Mouse (Mus musculus): ENCODE data around the gene Mlh1.

Gene Mlh1

DNA sequence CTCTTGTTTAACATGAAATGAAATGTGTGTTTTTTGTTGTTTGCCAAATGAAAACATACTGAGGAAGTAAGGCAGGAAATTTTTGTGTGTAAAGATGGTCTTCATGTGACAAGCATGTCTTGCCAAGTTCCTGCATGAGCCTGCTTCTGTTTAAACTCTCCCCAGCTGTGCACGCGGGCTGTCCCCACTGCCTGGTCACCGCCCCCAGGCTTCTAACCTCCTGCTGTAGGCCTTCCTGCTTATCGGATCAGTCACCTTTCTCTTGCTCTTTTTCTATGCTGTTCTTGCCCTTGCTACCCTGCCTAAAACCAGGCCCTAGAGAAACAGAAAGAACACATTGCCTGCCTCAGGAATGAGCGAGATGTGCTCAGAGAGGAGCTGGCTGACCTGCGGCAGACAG is 58.1 kb downstream of the Mlh1 start:
- DNase-seq (ENCODE audit: low spot score in 2 of 2), result peak; percentile 12 to 20

DNA sequence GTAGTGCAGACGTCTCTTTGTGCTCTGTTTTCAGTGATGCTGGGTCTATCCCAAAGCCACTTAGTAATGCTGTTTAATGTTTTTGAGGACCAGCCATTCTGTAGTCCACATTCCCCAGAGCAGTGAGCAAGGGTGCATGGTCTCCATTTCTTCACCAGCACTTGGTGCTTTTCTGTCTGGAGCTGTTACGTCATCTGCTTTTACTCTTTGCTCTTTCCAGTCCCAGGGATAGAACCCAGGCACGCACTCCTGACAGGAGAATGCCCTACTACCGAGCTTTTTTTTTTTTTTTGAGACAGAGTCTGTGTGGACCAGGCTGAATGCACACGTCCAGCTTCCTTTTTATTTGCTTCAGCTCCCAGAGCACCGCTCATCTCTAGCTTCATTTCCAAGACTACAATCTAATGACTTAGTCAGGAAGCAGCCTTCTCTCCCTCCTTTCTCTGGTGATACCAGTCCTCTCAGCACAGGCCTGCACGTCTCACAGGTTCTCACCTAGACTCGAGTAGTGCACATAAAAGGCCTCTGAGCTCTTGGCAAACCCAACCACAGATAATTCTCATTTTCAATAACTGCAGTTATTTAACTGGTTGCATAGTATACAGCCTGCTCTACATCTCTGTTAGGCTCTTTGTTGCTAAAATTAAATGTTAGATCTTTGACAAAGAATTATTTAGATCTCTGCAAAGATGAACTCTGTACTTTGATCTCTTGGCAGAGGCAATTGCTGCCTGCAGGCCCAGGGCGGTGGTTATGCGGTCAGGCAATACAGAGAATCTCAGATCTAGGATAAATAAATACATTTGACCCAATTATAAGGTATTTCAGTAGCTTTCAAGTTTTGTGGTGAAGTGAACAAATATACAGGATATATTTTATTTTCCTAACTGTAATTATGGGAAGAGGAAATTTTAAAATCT is 60.2 kb downstream of the Mlh1 start:
- no peak for DNase-seq (ENCODE audit: low spot score in 2 of 2)

DNA sequence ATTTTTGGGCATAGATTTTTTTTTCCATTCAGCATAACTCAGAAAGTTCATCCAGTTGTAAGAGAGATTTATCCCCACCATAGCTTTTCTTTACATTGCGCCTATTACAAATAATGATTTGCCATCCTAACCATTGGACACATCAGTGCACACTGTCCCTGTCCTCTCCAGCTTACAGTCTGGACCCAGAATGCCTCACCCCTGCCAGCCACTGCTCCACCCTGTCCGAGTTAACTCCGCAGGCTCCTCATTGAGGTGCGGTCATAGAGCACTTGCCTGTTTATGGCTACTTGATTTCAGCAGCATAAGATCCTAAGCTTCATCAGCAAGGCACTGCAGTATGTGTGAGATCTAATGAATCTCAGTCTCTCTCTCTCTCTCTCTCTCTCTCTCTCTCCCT is 61.2 kb downstream of the Mlh1 start:
- no peak for DNase-seq (ENCODE audit: low spot score in 2 of 2)

DNA sequence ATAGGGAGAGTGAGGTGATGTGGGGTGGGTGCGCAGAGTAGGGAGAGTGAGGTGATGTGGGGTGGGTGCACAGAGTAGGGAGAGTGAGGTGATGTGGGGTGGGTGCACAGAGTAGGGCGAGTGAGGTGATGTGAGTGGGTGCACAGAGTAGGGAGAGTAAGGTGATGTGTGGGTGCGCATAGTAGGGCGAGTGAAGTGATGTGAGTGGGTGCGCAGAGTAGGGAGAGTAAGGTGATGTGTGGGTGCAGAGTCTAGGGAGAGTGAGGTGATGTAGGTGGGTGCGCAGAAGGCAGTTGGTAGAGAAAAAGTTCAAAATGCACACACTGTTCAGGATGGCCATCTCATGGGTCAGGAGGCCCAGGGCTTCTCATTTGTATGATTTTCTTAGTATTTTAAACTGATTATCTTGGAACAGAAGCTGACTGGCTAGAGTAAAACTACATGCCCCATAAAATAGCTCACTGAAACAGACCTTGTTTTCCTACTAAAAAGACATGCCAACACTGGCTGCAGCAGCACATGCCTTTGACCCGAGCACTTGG is 62.4 kb downstream of the Mlh1 start:
- DNase-seq (ENCODE audit: low spot score in 2 of 2), result no peak

DNA sequence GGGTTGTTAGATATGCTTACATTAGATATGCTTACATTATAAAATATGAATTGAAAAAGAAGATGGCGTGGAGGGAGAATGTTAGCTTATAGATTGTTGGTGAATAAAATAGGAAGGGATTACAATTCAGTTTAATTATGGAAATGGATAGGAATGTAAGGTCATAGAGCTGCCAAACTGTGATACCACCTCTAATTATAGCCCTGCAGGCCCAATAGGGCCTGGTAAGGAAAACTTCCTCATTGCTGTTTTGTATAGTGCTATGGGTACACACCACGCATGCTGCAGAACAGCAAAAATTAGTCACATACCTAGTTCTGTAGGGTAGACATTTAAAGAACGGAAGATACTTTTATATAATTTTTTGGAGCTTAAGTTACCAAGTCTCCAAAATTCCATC is 63.4 kb downstream of the Mlh1 start:
- no peak for DNase-seq (ENCODE audit: low spot score in 2 of 2)

DNA sequence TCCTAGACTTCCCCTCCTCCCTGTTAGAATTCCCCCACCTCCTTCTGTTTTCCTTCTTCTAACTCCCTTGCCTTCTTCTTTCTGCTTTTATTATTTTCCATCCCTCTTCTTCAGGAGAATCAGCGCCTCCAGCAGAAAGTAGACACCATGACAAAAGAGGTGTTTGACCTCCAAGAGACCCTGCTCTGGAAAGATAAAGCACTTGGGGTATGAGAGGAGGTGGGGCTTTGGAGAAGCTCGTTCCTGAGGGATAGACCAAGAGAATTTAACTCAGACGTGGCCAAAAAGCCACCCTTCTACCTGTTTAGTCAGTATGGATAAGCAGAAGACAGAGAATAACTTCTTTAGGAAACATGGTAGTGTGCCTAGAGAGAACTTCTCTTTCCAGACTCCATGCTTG is 63.9 kb downstream of the Mlh1 start:
- DNase-seq (ENCODE audit: low spot score in 2 of 2), result no peak

DNA sequence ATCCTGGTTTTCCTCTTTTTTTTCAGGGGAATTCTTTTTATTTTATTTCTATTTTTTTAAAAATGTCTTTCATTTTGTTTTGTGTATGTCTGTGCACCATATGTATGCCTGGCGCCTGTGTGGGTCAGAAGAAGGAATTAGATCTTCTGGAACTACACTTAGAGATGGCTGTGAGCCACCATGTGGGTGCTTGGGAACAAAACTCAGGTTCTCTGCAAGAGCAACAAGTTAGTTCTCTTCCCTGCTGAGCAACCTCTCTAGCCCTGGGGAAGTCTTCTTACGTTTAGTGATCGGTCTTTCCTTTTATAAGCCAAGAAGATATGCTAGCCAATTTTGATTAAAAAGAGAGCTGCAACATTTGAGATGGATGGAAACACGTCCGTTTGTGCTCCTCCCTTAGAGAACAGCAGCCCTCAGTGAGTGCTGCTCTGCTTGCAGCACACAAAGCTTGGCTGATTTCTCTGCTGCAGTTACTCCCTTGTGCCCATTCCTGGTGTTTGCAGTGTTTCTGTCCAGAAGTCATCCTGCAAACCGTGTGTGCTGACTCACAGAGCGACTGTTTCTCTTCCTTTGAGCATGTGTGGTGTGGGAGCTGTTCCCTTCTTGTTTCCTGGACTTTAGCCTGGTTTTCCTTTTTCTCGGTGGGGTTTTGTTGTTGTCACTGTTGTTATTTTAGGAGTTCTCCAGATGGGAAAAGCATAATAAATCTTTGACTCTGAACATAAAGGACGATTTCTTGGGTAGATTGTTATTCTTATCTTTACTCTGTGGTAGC is 66.8 kb downstream of the Mlh1 start:
- DNase-seq (ENCODE audit: low spot score in 2 of 2), result peak; percentile 35 to 43

DNA sequence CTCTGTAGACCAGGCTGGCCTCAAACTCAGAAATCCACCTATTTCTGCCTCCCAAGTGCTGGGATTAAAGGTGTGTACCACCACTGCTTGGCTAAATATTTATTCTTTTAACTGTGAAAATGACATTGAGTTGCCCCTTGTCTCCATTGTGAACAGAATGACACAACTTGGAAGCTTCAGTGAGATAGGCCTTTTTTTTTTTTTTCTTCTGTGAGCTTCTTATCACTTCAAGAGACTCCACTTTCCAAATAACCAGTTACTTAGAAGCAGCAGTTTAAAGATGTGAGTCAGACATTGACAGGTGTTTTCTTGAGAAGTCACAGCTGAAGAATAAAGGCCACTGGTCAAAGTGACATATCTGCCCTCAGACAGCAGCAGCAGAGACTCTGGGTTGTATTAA is 71.4 kb downstream of the Mlh1 start:
- no peak for DNase-seq (ENCODE audit: low spot score in 2 of 2)

DNA sequence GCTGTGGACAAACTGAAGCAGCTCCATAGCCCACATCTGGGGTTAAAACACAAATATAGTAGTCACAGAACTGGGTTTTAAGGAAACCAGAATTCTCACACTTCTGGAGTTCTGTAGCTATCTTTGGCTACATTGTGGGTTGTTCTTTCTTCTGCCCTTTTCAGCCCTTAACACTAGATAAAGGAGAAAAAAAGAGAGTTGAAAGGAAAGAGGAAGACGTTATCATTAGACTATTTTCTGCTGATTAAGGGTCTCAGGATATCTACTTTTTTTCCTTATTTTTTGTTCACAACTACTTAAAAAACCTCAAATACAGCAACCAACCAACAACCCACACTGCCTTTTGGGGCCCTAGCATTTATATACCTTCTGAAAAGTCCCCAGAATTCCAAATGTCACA is 73.3 kb downstream of the Mlh1 start:
- DNase-seq (ENCODE audit: low spot score in 2 of 2), result no peak

DNA sequence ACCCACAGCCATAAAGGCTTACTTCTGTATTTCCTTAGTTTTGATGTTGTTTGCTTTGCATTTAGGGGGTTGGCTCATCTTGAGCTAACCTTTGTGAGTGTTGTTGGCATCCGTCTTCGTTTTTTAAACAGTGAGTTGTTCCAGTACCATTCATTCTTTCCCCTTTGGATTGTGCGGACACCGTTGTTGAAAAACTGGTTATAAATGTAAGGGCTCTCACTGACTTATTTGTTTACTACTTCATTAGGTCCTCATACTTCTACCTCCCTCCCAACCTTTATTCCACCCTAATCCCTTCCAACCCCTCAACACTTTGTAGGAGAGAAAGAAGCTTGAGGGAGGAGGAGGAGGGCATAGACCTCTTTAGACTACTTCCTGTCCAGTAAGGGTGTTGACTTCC is 73.9 kb downstream of the Mlh1 start:
- no peak for DNase-seq (ENCODE audit: low spot score in 2 of 2)

DNA sequence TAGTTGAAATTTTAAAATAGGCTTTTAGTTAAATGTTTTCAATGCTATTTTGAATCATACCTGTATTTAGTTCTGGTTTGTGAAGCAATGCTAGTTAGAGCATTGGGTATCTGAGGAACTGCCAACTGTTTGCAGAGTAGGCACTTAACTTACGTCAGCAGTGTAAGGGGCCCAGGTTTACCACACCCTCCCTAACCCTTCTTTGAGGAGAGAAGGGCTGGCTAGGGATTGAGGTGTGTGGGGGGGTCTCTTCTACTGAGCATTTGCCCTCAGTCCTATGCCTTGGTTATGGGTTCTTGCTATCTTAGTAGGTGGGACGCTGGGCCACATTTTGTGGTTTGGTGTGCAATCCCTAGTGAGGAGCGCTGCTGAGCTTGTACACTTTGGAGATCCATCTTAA is 74.5 kb downstream of the Mlh1 start:
- DNase-seq (ENCODE audit: low spot score in 2 of 2), result no peak

DNA sequence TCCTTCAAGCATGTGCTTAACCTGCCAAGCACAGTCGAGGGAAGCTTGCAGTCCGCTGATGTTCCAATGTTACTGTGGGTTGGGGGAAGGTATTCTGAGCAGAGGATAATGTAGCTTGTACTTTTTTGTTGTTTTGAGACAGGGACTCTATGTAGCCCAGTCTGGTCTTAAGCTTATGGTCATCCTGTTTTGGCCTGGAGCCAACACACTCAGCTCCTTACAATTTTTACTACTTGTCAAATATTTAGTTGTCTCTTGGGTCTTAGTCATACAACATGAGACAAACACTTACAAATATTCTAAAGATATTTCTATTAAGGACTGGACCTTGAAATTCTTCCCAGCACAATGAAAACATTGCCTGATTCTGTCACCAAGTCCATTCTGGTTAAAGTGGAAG is 78.4 kb downstream of the Mlh1 start:
- DNase-seq (ENCODE audit: low spot score in 2 of 2), result no peak

DNA sequence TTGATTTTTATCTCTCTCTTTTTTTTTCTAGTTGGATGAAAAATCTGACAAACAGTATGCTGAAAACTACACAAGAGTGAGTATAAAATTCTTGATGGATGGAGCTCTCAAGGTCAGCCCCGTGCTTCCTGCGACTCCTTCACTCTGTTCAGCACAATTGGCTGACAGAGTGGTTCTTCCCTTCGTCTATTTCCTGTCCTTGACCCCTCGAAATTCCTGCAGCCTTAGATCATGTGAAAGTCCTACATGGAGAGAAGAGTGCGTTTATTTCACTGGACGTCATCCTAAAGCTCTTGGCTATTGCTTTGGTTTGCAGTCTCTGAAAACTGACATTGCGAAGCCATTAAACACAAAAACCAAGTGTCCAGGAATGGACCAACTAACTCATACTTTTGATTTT is 82.9 kb downstream of the Mlh1 start:
- peak; percentile 25 to 30 for DNase-seq (ENCODE audit: low spot score in 2 of 2)

DNA sequence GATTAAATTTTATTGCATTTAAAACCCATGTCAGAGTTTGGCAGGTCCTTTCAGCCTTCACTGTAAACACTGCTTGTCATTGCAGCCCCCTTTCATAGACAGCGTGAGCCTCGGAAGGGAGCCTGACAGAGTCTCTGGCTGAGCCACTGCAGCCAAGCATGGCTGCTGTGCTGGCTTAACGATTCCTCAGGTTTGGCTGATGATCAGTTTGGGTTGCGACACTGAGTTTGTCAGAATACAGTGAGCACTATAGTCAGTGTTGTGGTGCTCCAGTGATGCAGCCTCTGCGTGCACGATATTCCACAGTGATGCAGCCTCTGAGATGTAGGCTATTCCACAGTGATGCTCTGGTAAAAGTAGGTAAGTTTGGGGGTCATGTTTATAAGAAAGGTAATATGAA is 84.7 kb downstream of the Mlh1 start:
- no peak for DNase-seq (ENCODE audit: low spot score in 2 of 2)

DNA sequence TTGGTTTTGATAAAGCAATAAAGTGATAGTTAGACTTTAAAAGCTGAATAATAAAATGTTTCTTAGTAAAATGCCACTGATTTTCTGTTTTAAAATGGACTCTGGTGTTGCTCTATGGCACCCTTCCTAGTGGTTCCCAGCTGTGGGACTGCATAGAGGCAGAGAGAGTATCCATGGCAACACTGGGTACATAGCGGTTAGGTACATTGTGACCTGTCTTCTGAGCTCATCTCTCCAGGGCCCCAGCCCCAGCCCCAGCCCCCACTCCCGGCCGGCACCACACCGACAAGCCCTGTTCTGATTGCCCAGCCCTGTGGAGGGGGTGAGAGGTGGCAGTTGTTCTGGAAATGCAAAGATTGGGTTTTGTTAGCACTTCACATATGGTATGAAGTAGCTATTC is 86.7 kb downstream of the Mlh1 start:
- DNase-seq (ENCODE audit: low spot score in 2 of 2), result no peak

DNA sequence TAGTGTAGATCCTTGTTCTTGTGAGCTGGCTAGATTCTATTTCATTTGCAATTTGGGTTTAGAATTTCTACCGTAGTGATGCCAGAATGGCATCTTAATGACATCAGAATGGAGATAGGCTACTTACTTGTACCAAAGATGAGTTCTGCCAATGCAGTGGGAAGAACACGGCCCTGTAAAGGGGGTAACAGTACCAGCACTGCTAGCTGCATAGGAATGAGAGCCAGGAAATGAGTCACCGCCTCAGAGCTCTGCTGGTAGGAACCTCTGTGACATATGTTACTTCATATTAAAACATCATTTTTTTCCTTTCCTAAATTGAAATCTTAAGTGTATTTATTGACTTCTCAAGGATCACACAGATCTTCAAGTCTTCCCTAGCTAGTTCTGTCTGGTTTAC is 89.4 kb downstream of the Mlh1 start:
- no peak for DNase-seq (ENCODE audit: low spot score in 2 of 2)

DNA sequence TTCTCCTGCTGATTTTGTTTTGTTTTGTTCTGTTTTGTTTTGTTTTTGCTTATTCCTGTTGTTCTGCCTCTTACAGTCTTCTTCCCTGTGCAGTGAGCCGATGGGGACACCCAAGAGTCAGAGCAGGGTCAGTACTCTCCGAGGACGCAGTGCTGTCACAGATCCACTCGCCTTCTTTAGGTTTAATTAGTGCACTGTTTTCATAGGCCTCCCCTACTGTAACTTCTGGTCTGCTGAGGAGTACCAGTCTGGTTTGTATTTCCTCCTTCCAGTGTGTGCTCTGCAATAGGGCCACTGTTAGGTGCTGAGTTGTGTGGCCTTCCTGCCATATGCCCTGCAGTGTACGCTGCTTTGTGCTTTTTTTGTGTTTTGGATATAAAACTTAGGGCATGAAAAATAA is 92.6 kb downstream of the Mlh1 start:
- DNase-seq (ENCODE audit: low spot score in 2 of 2), result no peak

Measured in heart, adult 9 months (tissue).